Mouse (Mus musculus) left cerebral cortex, adult 6 months (tissue): ENCODE data around the gene Mid1ip1. TPM values are rescaled to one million over a fixed set of nuclear protein-coding genes. Genes with fewer than 3 reads are reported as not detected.

Experiments
- long read RNA-seq, 2 experiments: library from polyadenylated mRNA; unstranded; transcript quantifications; one replicate each; pipeline ENCODE4 v2.0.0; 2019 to 2020
- polyA plus RNA-seq: library from polyadenylated mRNA; unstranded; fragments of <200 nt; fragmentation: Nextera tagmentation; gene quantifications from 2 replicates; pipeline ENCODE4 v1.2.3, GENCODE M21; 2021

The Mid1ip1 gene
- polyA plus RNA-seq, result 151 and 159 TPM in 2 replicates
- long read RNA-seq, experiment 1, transcript Mid1ip1-201 (2 exons, 2,019 nt), result major isoform, 729 of 947 reads
- long read RNA-seq, experiment 1, transcript Mid1ip1-202 (2 exons, 2,022 nt), result minor isoform, 151 of 947 reads
- long read RNA-seq, experiment 1, transcript Mid1ip1-204 (2 exons, 447 nt), result minor isoform, 6 of 947 reads
- long read RNA-seq, experiment 1, partial matches to known transcripts, result 0 of 947 reads
- long read RNA-seq, experiment 1, other reads (novel, unspliced or antisense), result 57 of 947 reads
- long read RNA-seq, experiment 2, transcript Mid1ip1-202 (2 exons, 2,022 nt), result minor isoform, 32 of 251 reads
- long read RNA-seq, experiment 2, transcript Mid1ip1-201 (2 exons, 2,019 nt), result major isoform, 171 of 251 reads
- long read RNA-seq, experiment 2, partial matches to known transcripts, result 0 of 251 reads
- long read RNA-seq, experiment 2, other reads (novel, unspliced or antisense), result 46 of 251 reads

GRCm38 (mm10) chrX:10714696-10715140 lies at the start of gene Mid1ip1:
Gene Mid1ip1 (plus strand): TSS chrX:10715013.

Other genes with a start within 250 kb of the Mid1ip1 start
- 828 and 1,290 TPM in 2 replicates for gene Tspan7, start 229.9 kb upstream of the Mid1ip1 start, polyA plus RNA-seq